Comparison of ENCODE assay signal across 8 mouse cellular contexts in genomic region chr13:42103486-42104166, GRCm38 (mm10). TPM values are rescaled to one million over a fixed set of nuclear protein-coding genes. Genes with fewer than 3 reads are reported as not detected.
A peak's percentile ranks its signal among the peaks of the same experiment; 100 is the strongest.
DNase-seq lines count a peak whose midpoint lies in the region; ATAC-seq and TF ChIP-seq lines count a peak whose summit lies in the region.

No protein-coding gene starts in this region.

- peak overlapping the region; percentile 48 for H3K27ac ChIP-seq in embryonic facial prominence, embryonic 10.5 days (replicated peaks)
- H3K27ac ChIP-seq in liver, embryonic 14.5 days, result no peak overlapping the region
- H3K27ac ChIP-seq in stomach, postnatal 0 days (replicated peaks), result no peak overlapping the region

- ATAC-seq in liver, embryonic 14.5 days (ENCODE audit: insufficient read depth), result no peak
- ATAC-seq in stomach, postnatal 0 days (ENCODE audit: low FRiP score, low TSS enrichment), result no peak
- ATAC-seq in erythroblast, adult 5-6 weeks (replicated peaks; ENCODE audit: low FRiP score, poor library complexity, severe bottlenecking), result no peak

- H3K4me2 ChIP-seq in liver, embryonic 14.5 days (ENCODE audit: low read depth), result peak overlapping the region; percentile 38
- 0 out of 2 replicates have a peak overlapping the region, but pooled peaks have one; percentile 14 for H3K4me2 ChIP-seq in stomach, postnatal 0 days (replicated peaks; ENCODE audit: low read depth)

- H3K9me3 ChIP-seq in embryonic facial prominence, embryonic 10.5 days, result no peaks in the 10 kb centered on the region
- H3K9me3 ChIP-seq in liver, embryonic 14.5 days (ENCODE audit: control insufficient read depth, low read length), result no peaks in the 10 kb centered on the region
- H3K9me3 ChIP-seq in stomach, postnatal 0 days (ENCODE audit: control insufficient read depth, low read length), result no peaks in the 10 kb centered on the region

- peaks cover 16% of the 10 kb centered on the region for H3K4me1 ChIP-seq in lung, adult 2 months (ENCODE audit: control insufficient read depth, insufficient read depth, low read length)
- H3K4me1 ChIP-seq in embryonic facial prominence, embryonic 10.5 days, result peaks cover 35% of the 10 kb centered on the region
- peaks cover 5 to 25% of the 10 kb centered on the region in 2 experiments; a peak in 2 of 4 replicates for H3K4me1 ChIP-seq in liver, embryonic 14.5 days (replicated peaks; ENCODE audit: control insufficient read depth in 2 of 2, insufficient read depth in 2 of 2, low read length in 1 of 2)
- 0 out of 2 replicates have a peak, but pooled peaks cover 2% of the 10 kb centered on the region for H3K4me1 ChIP-seq in stomach, postnatal 0 days (replicated peaks; ENCODE audit: control insufficient read depth, insufficient read depth)

- H3K27me3 ChIP-seq in embryonic facial prominence, embryonic 10.5 days (replicated peaks; ENCODE audit: low read depth, poor library complexity, severe bottlenecking), result no peaks in the 10 kb centered on the region
- no peaks in the 10 kb centered on the region for H3K27me3 ChIP-seq in liver, embryonic 14.5 days (ENCODE audit: control insufficient read depth, insufficient read depth, low read length)
- H3K27me3 ChIP-seq in stomach, postnatal 0 days (ENCODE audit: control insufficient read depth, insufficient read depth, low read length), result no peaks in the 10 kb centered on the region

- H3K4me3 ChIP-seq in lung, adult 2 months (replicated peaks; ENCODE audit: extremely low read depth, low read depth, low read length), result peak overlapping the region; percentile 1
- no peak overlapping the region for H3K4me3 ChIP-seq in embryonic facial prominence, embryonic 10.5 days
- H3K4me3 ChIP-seq in liver, embryonic 14.5 days (ENCODE audit: insufficient read depth in 1 of 2, low read depth in 2 of 2, low read length in 2 of 2), result no peak overlapping the region
- no peak overlapping the region for H3K4me3 ChIP-seq in stomach, postnatal 0 days (ENCODE audit: low read depth, low read length)

- no peak for DNase-seq in lung, adult 2 months
- DNase-seq in lung, adult 18-20 months, result no peak
- no peak for DNase-seq in embryonic facial prominence, embryonic 10.5 days (ENCODE audit: low spot score)
- DNase-seq in liver, embryonic 14.5 days (ENCODE audit: low read depth in 3 of 3, low spot score in 3 of 3), result no peak
- DNase-seq in stomach, postnatal 0 days (ENCODE audit: low spot score), result no peak
- DNase-seq in right cerebral cortex, adult 2 months (ENCODE audit: low spot score in 2 of 2), result no peak
- DNase-seq in right cerebral cortex, postnatal 14 days, result no peak

- no peak for TF ChIP-seq POLR2A in lung, adult 2 months (IDR thresholded peaks at IDR 0.05; ENCODE audit: borderline replicate concordance, extremely low read depth, low read depth, low read length)

- H3K9ac ChIP-seq in liver, embryonic 14.5 days (replicated peaks), result no peak overlapping the region
- no peak overlapping the region for H3K9ac ChIP-seq in stomach, postnatal 0 days (ENCODE audit: low read length)

- no peak for TF ChIP-seq CTCF in lung, adult 2 months (IDR thresholded peaks at IDR 0.05; ENCODE audit: insufficient read depth, low read length)
- TF ChIP-seq CTCF in liver, embryonic 14.5 days (IDR thresholded peaks at IDR 0.05; ENCODE audit: low read depth), result no peak
- no peak for TF ChIP-seq CTCF in stomach, postnatal 0 days (IDR thresholded peaks at IDR 0.05; ENCODE audit: low read depth)

- H3K36me3 ChIP-seq in embryonic facial prominence, embryonic 10.5 days (replicated peaks), result no peaks in the 10 kb centered on the region
- no peaks in the 10 kb centered on the region for H3K36me3 ChIP-seq in liver, embryonic 14.5 days (replicated peaks; ENCODE audit: control insufficient read depth, insufficient read depth, low read depth)
- H3K36me3 ChIP-seq in stomach, postnatal 0 days (ENCODE audit: control insufficient read depth, insufficient read depth, low read length), result no peaks in the 10 kb centered on the region

- TF ChIP-seq EP300 in liver, embryonic 14.5 days (IDR thresholded peaks at IDR 0.05; ENCODE audit: low read depth), result no peak
- no peak for TF ChIP-seq EP300 in stomach, postnatal 0 days (optimal IDR thresholded peaks at IDR 0.05)

- WGBS in lung, adult 2 months, result 61% methylated on average over 11 of the region's 11 CpGs
- 86% methylated on average over 11 of the region's 11 CpGs for WGBS in embryonic facial prominence, embryonic 10.5 days
- WGBS in liver, embryonic 14.5 days (ENCODE audit: insufficient replicate concordance), result 56% methylated on average over 11 of the region's 11 CpGs
- WGBS in stomach, postnatal 0 days, result 66% methylated on average over 11 of the region's 11 CpGs

RNA-seq across cellular contexts. Expression of gene Hivep1, which starts 51.8 kb away (rescaled TPM):
- polyA plus RNA-seq in lung, adult 2 months (2012; rRNA removed), result 35.9 and 41.8 TPM in 2 replicates
- 9.4 and 10.3 TPM in 2 replicates for polyA plus RNA-seq in embryonic facial prominence, embryonic 10.5 days (2016; fragmentation: Nextera tagmentation; extraction: Ambion mirVana)
- 2.0 and 2.4 TPM in 2 replicates for polyA plus RNA-seq in liver, embryonic 14.5 days (2012; rRNA removed)
- 1.4 and 1.6 TPM in 2 replicates for polyA plus RNA-seq in liver, embryonic 14.5 days (2014; fragmentation: Nextera tagmentation; extraction: Ambion mirVana)
- polyA plus RNA-seq in stomach, postnatal 0 days (2015; fragmentation: Nextera tagmentation; extraction: Ambion mirVana), result 4.2 and 4.6 TPM in 2 replicates
- total RNA-seq in erythroblast, adult 5-6 weeks (2015; ENCODE audit: low replicate concordance), result 6.0 and 29.9 TPM in 2 replicates
- 3.6 and 11.8 TPM in 2 replicates for total RNA-seq in erythroblast, adult 5-6 weeks (2017; ENCODE audit: low replicate concordance)
